Mouse (Mus musculus) kidney, adult 2 months (tissue): Measurements from ENCODE around the gene Gm28539. TPM values are rescaled to one million over a fixed set of nuclear protein-coding genes. Genes with fewer than 3 reads are reported as not detected.
A peak's percentile ranks its signal among the peaks of the same experiment; 100 is the strongest.

Experiments used
- DNase-seq: peaks from one replicate; pipeline ENCODE4 v3.0.0; 2021
- H3K27ac ChIP-seq: fragments of 200-500 bp; 2 replicates; pipeline ENCODE4 v1.5.1; 2012; ENCODE audit warnings: low read depth, low read length, control low read depth, inconsistent platforms; ENCODE audit not compliant: insufficient read depth
- H3K27me3 ChIP-seq: fragments of 200-500 bp; replicated peaks from 2 replicates; pipeline ENCODE4 v1.6.1; 2012; ENCODE audit warnings: mild to moderate bottlenecking, moderate library complexity, low read length, inconsistent platforms; ENCODE audit not compliant: control insufficient read depth, insufficient read depth
- H3K36me3 ChIP-seq: fragments of 200-500 bp; 2 replicates; pipeline ENCODE4 v1.6.1; 2012; ENCODE audit warnings: mild to moderate bottlenecking, moderate library complexity, low read length, inconsistent platforms; ENCODE audit not compliant: control insufficient read depth, insufficient read depth
- H3K4me1 ChIP-seq: fragments of 200-500 bp; 2 replicates; pipeline ENCODE4 v1.6.1; 2011; ENCODE audit warnings: low read length; ENCODE audit not compliant: control insufficient read depth, insufficient read depth
- H3K4me3 ChIP-seq: fragments of 200-500 bp; 2 replicates; pipeline ENCODE4 v1.5.1; 2011; ENCODE audit warnings: mild to moderate bottlenecking, low read depth, low read length, control low read depth; ENCODE audit not compliant: insufficient read depth
- CTCF ChIP-seq: fragments of 200-500 bp; conservative IDR thresholded peaks from 2 replicates; pipeline ENCODE4 v1.5.1; 2011; ENCODE audit warnings: low read depth, mild to moderate bottlenecking, control low read depth, low read length, moderate library complexity, mixed read lengths; ENCODE audit not compliant: insufficient read depth, insufficient read length
- POLR2A ChIP-seq: fragments of 200-500 bp; IDR thresholded peaks from one replicate; pipeline ENCODE4 v1.6.1; 2011; ENCODE audit warnings: low read depth, low read length, control low read depth
- WGBS: fragments of 180-500 bp; shearing (Covaris S2); methylation state at CpG from one replicate; pipeline ENCODE4 v1.1.7; 2018; 5-methylcytosine and 5-hydroxymethylcytosine counted together
- polyA plus RNA-seq: library from polyadenylated mRNA; depleted of rRNA; stranded (reverse); fragments of >200 nt; gene quantifications from 2 replicates; pipeline ENCODE4 v1.2.3, GENCODE M21; 2012; rRNA removed

Gene Gm28539
- 0.27 TPM in 1 of 2 replicates, not detected in the other for polyA plus RNA-seq

- Histone ChIP-seq H3K27ac (peak within 1 kb of the TSS; percentile 63; the same call in 1 of the 2 replicates), H3K4me3 (peak within 1 kb of the TSS; percentile 90), H3K27me3 (no peaks in the 10 kb centered on the region), H3K4me1 (peaks cover 3% of the 10 kb centered on the region; the same call in 1 of the 2 replicates), H3K36me3 (no peaks in the 10 kb centered on the region; the same call in 1 of the 2 replicates)
- WGBS: 1% methylated on average over 46 of the region's 46 CpGs
- peak; percentile 84 for TF ChIP-seq POLR2A
- TF ChIP-seq CTCF: no peak
- DNase-seq: peak; percentile 99
Observed at GRCm38 (mm10) chr16:18836468-18837208, at the start of gene Gm28539, which contains the start of gene 2510002D24Rik. Gene Gm28539 (plus strand): TSS chr16:18836584. Gene 2510002D24Rik (plus strand): TSS chr16:18836578.

- Histone ChIP-seq H3K27ac (no peak overlapping the region), H3K4me3 (no peak overlapping the region), H3K27me3 (no peaks in the 10 kb centered on the region), H3K4me1 (no peaks in the 10 kb centered on the region), H3K36me3 (no peaks in the 10 kb centered on the region)
- WGBS: 96% methylated on average over 10 of the region's 10 CpGs
- no peak for TF ChIP-seq CTCF
- TF ChIP-seq POLR2A: no peak
- DNase-seq: no peak
Observed at GRCm38 (mm10) chr16:18786652-18787051, 49.7 kb upstream of the Gm28539 start.

GRCm38 (mm10) chr16:18788627-18789406 is 47.6 kb upstream of the Gm28539 start:
- TF ChIP-seq CTCF (no peak), POLR2A (no peak)
- H3K27ac ChIP-seq: no peak overlapping the region
- no peaks in the 10 kb centered on the region for H3K36me3 ChIP-seq
- WGBS: 83% methylated on average over 10 of the region's 10 CpGs
- H3K27me3 ChIP-seq: no peaks in the 10 kb centered on the region
- H3K4me3 ChIP-seq: no peak overlapping the region
- DNase-seq: no peak
- no peaks in the 10 kb centered on the region for H3K4me1 ChIP-seq

- Histone ChIP-seq H3K27me3 (no peaks in the 10 kb centered on the region), H3K4me1 (no peaks in the 10 kb centered on the region), H3K27ac (no peak overlapping the region), H3K4me3 (no peak overlapping the region), H3K36me3 (no peaks in the 10 kb centered on the region)
- DNase-seq: no peak
- 94% methylated on average over 11 of the region's 11 CpGs for WGBS
- TF ChIP-seq CTCF (no peak), POLR2A (no peak)
Observed at GRCm38 (mm10) chr16:18795223-18795899, 41.0 kb upstream of the Gm28539 start.

GRCm38 (mm10) chr16:18796645-18797044 is 39.7 kb upstream of the Gm28539 start:
- no peak for TF ChIP-seq CTCF
- no peak for TF ChIP-seq POLR2A
- H3K4me1 ChIP-seq: no peaks in the 10 kb centered on the region
- H3K27me3 ChIP-seq: no peaks in the 10 kb centered on the region
- no peak overlapping the region for H3K4me3 ChIP-seq
- WGBS: 94% methylated on average over 7 of the region's 7 CpGs
- no peak for DNase-seq
- no peak overlapping the region for H3K27ac ChIP-seq
- no peaks in the 10 kb centered on the region for H3K36me3 ChIP-seq

GRCm38 (mm10) chr16:18798151-18798550 is 38.2 kb upstream of the Gm28539 start:
- WGBS: 94% methylated on average over 5 of the region's 5 CpGs
- Histone ChIP-seq H3K4me3 (no peak overlapping the region), H3K36me3 (no peaks in the 10 kb centered on the region)

More at GRCm38 (mm10) chr16:18798151-18798550, 38.2 kb upstream of the Gm28539 start:
- H3K4me1 ChIP-seq: no peaks in the 10 kb centered on the region
- no peak for TF ChIP-seq POLR2A
- TF ChIP-seq CTCF: no peak
- H3K27ac ChIP-seq: no peak overlapping the region
- DNase-seq: no peak
- H3K27me3 ChIP-seq: no peaks in the 10 kb centered on the region
